ENCODE assay signal across 27 mouse cellular contexts in genomic region chr3:52964206-52964605, GRCm38 (mm10). TPM values are rescaled to one million over a fixed set of nuclear protein-coding genes. Genes with fewer than 3 reads are reported as not detected.
DNase-seq lines count a peak whose midpoint lies in the region; ATAC-seq and TF ChIP-seq lines count a peak whose summit lies in the region.
"Had no signal": no experiment of that assay in that cellular context is flagged by ENCODE, and none has a peak within 500 bp of the region (broad histone marks: within the 10 kb centered on the region; RNA-seq: fewer than 3 reads in every experiment).

No protein-coding gene starts in this region.

- H3K4me2 ChIP-seq in forebrain, embryonic 15.5 days (replicated peaks): no peak overlapping the region
- H3K4me2 ChIP-seq in lung, embryonic 14.5 days: no peak overlapping the region
- H3K4me2 ChIP-seq: embryonic facial prominence, embryonic 12.5 days; heart, embryonic 11.5 days; hindbrain, embryonic 13.5 days had no signal

- ATAC-seq in forebrain, embryonic 15.5 days (replicated peaks): no peak
- ATAC-seq in lung, embryonic 14.5 days (ENCODE audit: insufficient read depth): no peak
- ATAC-seq: hindbrain, embryonic 16.5 days; intestine, postnatal 0 days; Patski had no signal

- 65% methylated on average over 7 of the region's 7 CpGs for WGBS in forebrain, embryonic 10.5 days
- WGBS in forebrain, embryonic 15.5 days: 50% methylated on average over 7 of the region's 7 CpGs
- 54% methylated on average over 7 of the region's 7 CpGs for WGBS in lung, embryonic 14.5 days
- 67% methylated on average over 7 of the region's 7 CpGs for WGBS in lung, adult 2 months
- 79% methylated on average over 7 of the region's 7 CpGs for WGBS in limb, embryonic 10.5 days

- H3K36me3 ChIP-seq in forebrain, embryonic 10.5 days (replicated peaks): no peaks in the 10 kb centered on the region
- H3K36me3 ChIP-seq in forebrain, embryonic 15.5 days: no peaks in the 10 kb centered on the region
- H3K36me3 ChIP-seq in lung, embryonic 14.5 days (ENCODE audit: insufficient read depth): no peaks in the 10 kb centered on the region
- no peaks in the 10 kb centered on the region for H3K36me3 ChIP-seq in limb, embryonic 10.5 days
- H3K36me3 ChIP-seq: embryonic facial prominence, embryonic 12.5 days; embryonic facial prominence, embryonic 15.5 days; G1E; hindbrain, embryonic 10.5 days; hindbrain, embryonic 13.5 days had no signal

- H3K27me3 ChIP-seq in forebrain, embryonic 10.5 days (ENCODE audit: poor library complexity, severe bottlenecking): no peaks in the 10 kb centered on the region
- H3K27me3 ChIP-seq in forebrain, embryonic 15.5 days: no peaks in the 10 kb centered on the region
- no peaks in the 10 kb centered on the region for H3K27me3 ChIP-seq in lung, embryonic 14.5 days (ENCODE audit: insufficient read depth, low read length)
- H3K27me3 ChIP-seq in limb, embryonic 10.5 days (ENCODE audit: low read depth, poor library complexity, severe bottlenecking): no peaks in the 10 kb centered on the region
- H3K27me3 ChIP-seq: embryonic facial prominence, embryonic 12.5 days; embryonic facial prominence, embryonic 15.5 days; hindbrain, embryonic 13.5 days; Patski had no signal

- H3K27ac ChIP-seq in forebrain, embryonic 10.5 days: peak overlapping the region; percentile 63; the same call in 1 of the 2 replicates
- no peak overlapping the region for H3K27ac ChIP-seq in forebrain, embryonic 15.5 days (replicated peaks)
- no peak overlapping the region for H3K27ac ChIP-seq in lung, embryonic 14.5 days (ENCODE audit: low read depth)
- H3K27ac ChIP-seq in limb, embryonic 10.5 days: peak overlapping the region; percentile 48; the same call in 1 of the 2 replicates
- H3K27ac ChIP-seq: embryonic facial prominence, embryonic 12.5 days; embryonic facial prominence, embryonic 15.5 days; gastrocnemius, adult 2 months; hindbrain, embryonic 10.5 days; hindbrain, embryonic 13.5 days had no signal

- DNase-seq in forebrain, embryonic 10.5 days (ENCODE audit: extremely low spot score, low spot score): no peak
- peak; percentile 61 for DNase-seq in heart, adult 11 months
- no peak for DNase-seq in heart, adult 9 months (ENCODE audit: low spot score in 2 of 2)
- peak; percentile 23 for DNase-seq in lung, embryonic 14.5 days
- no peak for DNase-seq in lung, adult 2 months
- peak; percentile 27 for DNase-seq in limb, embryonic 10.5 days (ENCODE audit: low spot score)
- DNase-seq in layer of hippocampus, adult 18-20 months (ENCODE audit: low spot score in 2 of 2): no peak
- DNase-seq: adrenal gland, postnatal 10 days; adrenal gland, postnatal 36 days; cerebellum, adult 18-20 months; cerebellum, adult 9-10 months; cerebellum, postnatal 14 days; forebrain, postnatal 0 days; gastrocnemius, adult 2 months; gastrocnemius, postnatal 14 days; heart, adult 18-20 months; heart, postnatal 36 days had no signal

- H3K4me3 ChIP-seq in forebrain, embryonic 10.5 days: no peak overlapping the region
- H3K4me3 ChIP-seq in forebrain, embryonic 15.5 days: no peak overlapping the region
- H3K4me3 ChIP-seq in lung, embryonic 14.5 days (ENCODE audit: low read depth, low read length): no peak overlapping the region
- H3K4me3 ChIP-seq in lung, adult 2 months (replicated peaks; ENCODE audit: extremely low read depth, low read depth, low read length): no peak overlapping the region
- no peak overlapping the region for H3K4me3 ChIP-seq in limb, embryonic 10.5 days
- H3K4me3 ChIP-seq: embryonic facial prominence, embryonic 12.5 days; embryonic facial prominence, embryonic 15.5 days; gastrocnemius, adult 2 months; hindbrain, embryonic 10.5 days; hindbrain, embryonic 13.5 days had no signal

- TF ChIP-seq CTCF in lung, embryonic 14.5 days (IDR thresholded peaks at IDR 0.05; ENCODE audit: low read depth): no peak
- TF ChIP-seq CTCF in lung, adult 2 months (IDR thresholded peaks at IDR 0.05; ENCODE audit: insufficient read depth, low read length): no peak

- no peak overlapping the region for H3K9ac ChIP-seq in forebrain, embryonic 15.5 days (replicated peaks)
- H3K9ac ChIP-seq in lung, embryonic 14.5 days: no peak overlapping the region
- H3K9ac ChIP-seq: embryonic facial prominence, embryonic 12.5 days; embryonic facial prominence, embryonic 15.5 days; forebrain, postnatal 0 days; hindbrain, embryonic 13.5 days had no signal

- peaks cover 15% of the 10 kb centered on the region for H3K4me1 ChIP-seq in forebrain, embryonic 10.5 days
- peaks cover 9% of the 10 kb centered on the region for H3K4me1 ChIP-seq in forebrain, embryonic 15.5 days
- H3K4me1 ChIP-seq in lung, embryonic 14.5 days (ENCODE audit: insufficient read depth): no peaks in the 10 kb centered on the region
- no peaks in the 10 kb centered on the region for H3K4me1 ChIP-seq in lung, adult 2 months (ENCODE audit: control insufficient read depth, insufficient read depth, low read length)
- peaks cover 13% of the 10 kb centered on the region for H3K4me1 ChIP-seq in limb, embryonic 10.5 days

- 0 out of 2 replicates have a peak, but pooled peaks cover 4% of the 10 kb centered on the region for H3K9me3 ChIP-seq in forebrain, embryonic 10.5 days
- no peaks in the 10 kb centered on the region for H3K9me3 ChIP-seq in forebrain, embryonic 15.5 days
- no peaks in the 10 kb centered on the region for H3K9me3 ChIP-seq in lung, embryonic 14.5 days (ENCODE audit: low read depth, low read length)
- H3K9me3 ChIP-seq in limb, embryonic 10.5 days (replicated peaks): no peaks in the 10 kb centered on the region
- H3K9me3 ChIP-seq: embryonic facial prominence, embryonic 12.5 days; embryonic facial prominence, embryonic 15.5 days; hindbrain, embryonic 13.5 days had no signal

- no peak for TF ChIP-seq POLR2A in lung, adult 2 months (IDR thresholded peaks at IDR 0.05; ENCODE audit: borderline replicate concordance, extremely low read depth, low read depth, low read length)

RNA-seq across cellular contexts. Expression of gene Cog6, which starts 52.8 kb away (rescaled TPM):
- 37.8 and 39.4 TPM in 2 replicates for polyA plus RNA-seq in forebrain, embryonic 10.5 days (2016; fragmentation: Nextera tagmentation; extraction: Ambion mirVana)
- 63.9 and 72.0 TPM in 2 replicates for polyA plus RNA-seq in forebrain, embryonic 15.5 days (2015; fragmentation: Nextera tagmentation; extraction: Ambion mirVana)
- polyA plus RNA-seq in lung, embryonic 14.5 days (2014; fragmentation: Nextera tagmentation; extraction: Ambion mirVana): 43.4 and 47.3 TPM in 2 replicates
- polyA plus RNA-seq in lung, adult 2 months (2012; rRNA removed): 12.4 and 15.8 TPM in 2 replicates
- 36.4 and 46.3 TPM in 2 replicates for polyA plus RNA-seq in limb, embryonic 10.5 days (2016; fragmentation: Nextera tagmentation; extraction: Ambion mirVana)
- total RNA-seq in layer of hippocampus, adult 18-20 months (2021): 10 to 100 TPM; 37.5 to 41.3 TPM

Comparison
In these comparisons a context has a peak if more than half of its experiments do, and no peak if none do; other contexts are left out.
1. DNase-seq: peak in heart, adult 11 months (single experiment), lung, embryonic 14.5 days (single experiment) and limb, embryonic 10.5 days (single experiment); none in forebrain, embryonic 10.5 days (single experiment), heart, adult 9 months (0 of 2), lung, adult 2 months (single experiment) and layer of hippocampus, adult 18-20 months (0 of 2).
2. H3K27ac ChIP-seq: peak in forebrain, embryonic 10.5 days (single experiment) and limb, embryonic 10.5 days (single experiment); none in forebrain, embryonic 15.5 days (single experiment) and lung, embryonic 14.5 days (single experiment).